Mouse (Mus musculus): ENCODE results near the gene Rsl24d1.
"Not testable (repeated sequence)": the region's sequence is repeated elsewhere in the genome, so short reads cannot be mapped to it uniquely, and the experiment has no call there.

Rsl24d1 gene

DNA sequence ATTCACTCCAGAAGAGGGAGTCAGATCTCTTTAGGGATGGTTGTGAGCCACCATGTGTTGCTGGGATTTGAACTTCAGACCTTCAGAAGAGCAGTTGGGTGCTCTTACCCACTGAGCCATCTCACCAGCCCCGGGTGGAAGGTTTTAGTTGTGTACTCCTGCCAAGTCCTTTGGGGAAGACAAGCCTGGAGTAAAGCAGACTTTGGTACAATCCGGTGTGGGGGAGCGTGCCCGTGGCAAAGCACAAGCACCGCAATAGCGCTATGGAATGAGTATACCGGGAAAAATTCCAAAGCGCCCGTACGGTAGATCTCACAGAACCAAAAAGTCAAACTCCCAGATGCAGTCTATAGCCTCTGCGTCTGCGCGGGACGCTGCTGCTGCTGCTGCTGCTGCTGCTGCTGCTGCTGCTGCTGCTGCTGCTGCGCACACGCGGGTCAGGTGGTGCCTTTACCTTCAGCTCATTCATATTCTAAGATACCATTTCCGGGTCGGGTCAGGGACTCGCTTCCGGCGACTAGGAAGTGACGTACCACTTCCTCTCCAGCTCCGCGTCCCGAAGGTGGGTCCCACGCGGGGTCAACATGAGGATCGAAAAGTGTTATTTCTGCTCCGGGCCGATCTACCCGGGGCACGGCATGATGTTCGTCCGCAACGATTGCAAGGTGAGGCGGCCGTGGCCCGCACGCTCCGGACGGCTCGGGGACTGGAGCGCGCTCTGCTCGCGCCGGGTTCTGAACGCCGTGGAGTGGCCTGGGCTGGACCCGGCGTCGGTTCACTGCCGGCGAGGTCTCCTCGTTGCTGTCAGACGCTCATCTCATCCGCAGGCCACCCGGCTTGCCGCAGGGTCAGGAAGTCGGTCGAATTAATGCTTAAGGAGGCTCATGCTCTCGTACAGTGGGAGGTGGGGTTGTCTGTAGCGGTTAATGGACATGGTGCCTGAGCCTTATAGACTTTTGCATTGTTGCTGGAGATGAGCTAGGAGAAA, at the start of gene Rsl24d1:
Rsl24d1 (plus strand) TSS at position 508 of the 988 bp plus-strand sequence.
- peak; percentile 95 for DNase-seq

GRCm38 (mm10) chr9:73063621-73064290, 49.5 kb upstream of the Rsl24d1 start:
- DNase-seq = no peak

DNA sequence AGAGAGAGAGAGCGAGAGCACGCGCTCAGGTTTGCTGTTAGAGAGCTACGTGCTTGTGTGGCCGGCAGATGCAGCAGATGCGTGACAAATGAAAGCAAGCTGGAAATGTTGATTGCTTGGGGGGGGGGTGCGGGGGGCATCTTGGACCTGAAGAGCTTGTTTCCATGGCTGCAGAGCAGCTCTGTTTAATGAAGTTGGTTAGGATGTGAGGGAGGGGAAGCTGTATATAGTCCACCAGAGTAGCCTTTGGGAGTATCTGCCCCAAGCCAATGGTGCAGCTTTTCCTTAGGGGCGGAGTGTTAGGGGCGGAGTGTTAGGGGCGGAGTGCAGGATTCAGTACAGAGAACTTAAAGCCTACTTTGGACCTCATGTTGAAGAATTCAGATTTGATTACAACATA, 46.1 kb upstream of the Rsl24d1 start:
- DNase-seq = no peak

DNA sequence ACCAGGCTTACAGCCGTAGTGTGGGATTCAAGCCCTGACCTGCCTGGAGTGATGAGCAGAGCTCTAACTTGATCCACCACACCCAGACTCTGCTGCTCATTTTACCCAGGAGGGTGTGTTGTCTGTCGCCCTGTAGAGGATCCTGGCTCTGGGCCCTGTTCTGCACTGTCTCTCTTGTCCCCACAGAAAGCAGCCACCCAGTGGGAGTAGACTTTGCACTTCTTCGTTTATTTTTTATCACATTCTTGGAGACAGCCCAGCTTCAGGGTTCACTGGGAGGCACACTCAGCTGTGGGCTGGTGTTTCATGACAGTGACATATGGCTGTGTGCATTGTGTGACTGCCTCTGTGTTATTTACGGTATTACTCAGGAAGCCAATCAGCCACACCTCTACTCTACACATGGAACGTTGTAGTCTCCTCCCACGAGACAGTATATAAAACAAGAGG, 45.0 kb upstream of the Rsl24d1 start:
- peak; percentile 79 for DNase-seq

GRCm38 (mm10) chr9:73068688-73069087, 44.5 kb upstream of the Rsl24d1 start:
- no peak for DNase-seq

DNA sequence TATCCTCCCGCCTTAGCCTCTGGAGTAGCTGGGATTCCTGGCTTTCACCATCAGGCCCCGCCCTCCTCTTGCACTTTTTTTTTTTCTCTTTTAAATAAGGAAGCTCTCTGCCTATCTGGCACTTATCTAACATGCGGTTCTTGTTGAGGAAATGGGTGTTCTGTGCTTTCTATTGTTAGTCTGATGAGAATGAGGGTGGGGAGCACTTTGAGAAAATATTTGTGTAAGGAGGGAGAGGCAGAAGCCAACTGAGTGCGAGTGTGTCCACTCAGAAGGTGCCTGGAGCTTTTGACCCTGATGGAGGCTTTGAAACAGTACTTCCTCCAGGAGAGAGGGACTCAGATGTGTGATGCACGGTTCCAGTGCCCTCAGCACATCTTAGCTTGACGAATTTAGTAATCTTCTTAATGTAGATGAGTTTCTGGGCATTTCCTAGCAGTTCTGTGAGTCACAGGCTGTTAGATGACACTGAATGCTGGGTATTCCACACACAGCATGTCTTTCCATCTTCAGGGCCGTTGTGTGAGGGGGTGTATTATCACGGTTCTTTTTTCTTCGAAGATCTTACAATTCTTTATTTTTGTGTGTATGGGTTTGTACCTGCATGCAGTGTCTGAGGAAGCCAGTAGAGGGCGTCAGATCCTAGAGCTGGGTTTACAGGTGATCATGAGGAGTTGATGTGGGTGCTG, 42.1 kb upstream of the Rsl24d1 start:
- DNase-seq = peak; percentile 33

- no peak for DNase-seq
Observed at GRCm38 (mm10) chr9:73072426-73072825, 40.8 kb upstream of the Rsl24d1 start.

- DNase-seq = no peak
Observed at GRCm38 (mm10) chr9:73073169-73073568, 40.1 kb upstream of the Rsl24d1 start.

GRCm38 (mm10) chr9:73079349-73079748, 33.9 kb upstream of the Rsl24d1 start:
- DNase-seq = not testable (repeated sequence)

DNA sequence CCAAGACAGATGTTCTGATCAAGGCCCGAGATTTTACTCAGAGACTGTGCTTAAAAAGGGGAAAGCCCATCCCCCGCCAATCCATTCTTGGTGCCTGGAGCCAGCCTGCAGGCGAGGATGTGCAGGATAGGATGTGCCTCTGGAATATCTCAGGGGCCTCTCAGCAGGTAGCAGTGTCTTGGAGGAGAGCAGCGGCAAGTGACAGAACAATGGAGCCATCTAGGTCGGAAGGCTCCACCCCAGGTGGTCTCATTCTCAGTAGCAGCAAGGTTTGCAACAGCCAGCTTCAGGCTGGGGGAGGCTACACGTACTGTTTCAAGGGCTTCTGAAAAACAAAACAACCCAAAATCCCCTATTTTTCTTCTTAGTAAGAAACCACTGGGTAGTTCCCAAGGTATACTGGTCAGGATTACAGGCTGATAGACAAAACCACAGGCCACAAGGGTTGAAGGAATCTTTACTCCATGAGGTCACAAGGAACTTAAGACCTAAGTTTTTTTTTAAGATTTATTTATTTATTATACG, 33.4 kb upstream of the Rsl24d1 start:
- no peak for DNase-seq

GRCm38 (mm10) chr9:73082291-73083000, 30.8 kb upstream of the Rsl24d1 start:
- DNase-seq = no peak

GRCm38 (mm10) chr9:73083956-73084355, 29.3 kb upstream of the Rsl24d1 start:
- DNase-seq = no peak

GRCm38 (mm10) chr9:73085845-73086244, 27.4 kb upstream of the Rsl24d1 start:
- DNase-seq = no peak

DNA sequence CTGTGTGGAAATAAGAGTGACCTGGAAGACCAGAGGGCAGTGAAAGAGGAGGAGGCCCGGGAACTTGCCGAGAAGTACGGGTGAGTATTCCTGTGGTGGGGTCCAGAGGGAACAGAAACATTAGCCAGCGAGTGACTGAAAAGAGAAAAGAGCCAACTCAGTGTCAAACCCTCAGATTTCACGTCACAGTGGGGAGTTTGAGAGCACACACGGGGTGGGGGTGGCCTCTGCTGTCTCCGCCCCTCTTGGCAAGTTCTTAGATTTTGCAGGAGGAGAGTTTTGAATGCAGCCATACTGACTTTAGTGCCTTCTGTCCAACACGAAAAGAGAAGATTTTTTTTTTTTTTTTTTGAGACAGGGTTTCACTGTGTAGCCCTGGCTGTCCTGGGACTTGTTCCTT, 26.1 kb upstream of the Rsl24d1 start:
- no peak for DNase-seq

- no peak for DNase-seq
Observed at GRCm38 (mm10) chr9:73087581-73087980, 25.6 kb upstream of the Rsl24d1 start.

GRCm38 (mm10) chr9:73089222-73089920, 23.9 kb upstream of the Rsl24d1 start:
- DNase-seq = no peak

DNA sequence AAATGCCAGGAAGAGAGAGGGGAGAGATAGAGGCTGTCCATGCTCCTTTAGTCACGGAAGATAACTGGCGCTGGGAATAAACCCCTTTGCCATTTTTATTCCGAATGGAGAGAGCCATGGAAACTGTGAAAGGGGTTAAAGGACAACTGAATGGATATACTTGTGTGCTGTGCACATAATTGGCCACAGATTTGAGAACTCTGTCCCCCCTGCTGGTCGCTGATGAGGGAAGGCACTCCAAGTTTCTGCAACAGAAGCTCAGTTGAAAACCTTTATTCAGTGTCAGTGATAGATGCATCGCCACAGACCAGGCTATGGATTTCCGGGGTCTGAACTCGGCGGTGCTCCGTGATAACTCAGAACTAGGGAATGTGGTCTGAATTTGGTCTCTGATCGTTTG, 23.1 kb upstream of the Rsl24d1 start:
- no peak for DNase-seq

- peak; percentile 43 for DNase-seq
Observed at GRCm38 (mm10) chr9:73091747-73092146, 21.5 kb upstream of the Rsl24d1 start.

DNA sequence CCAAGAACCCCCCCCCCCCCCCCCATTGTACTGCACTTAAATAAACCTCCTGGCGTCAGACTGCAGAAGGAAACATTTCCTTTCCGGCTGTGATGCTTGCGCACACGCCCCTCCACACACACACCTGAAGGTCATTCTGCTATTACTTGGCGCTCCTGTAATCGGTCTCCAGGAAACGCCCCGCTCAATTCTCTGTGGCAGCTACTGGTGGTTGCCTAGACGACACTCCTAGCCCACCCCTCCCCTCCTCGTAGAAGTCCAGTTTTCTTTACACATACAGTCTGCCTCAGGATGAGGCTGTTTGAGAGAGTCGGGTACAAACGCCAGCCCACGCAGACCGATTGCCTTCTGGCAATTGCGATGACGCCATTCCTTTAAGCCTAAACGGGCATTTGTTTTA, 18.6 kb upstream of the Rsl24d1 start:
- no peak for DNase-seq

DNA sequence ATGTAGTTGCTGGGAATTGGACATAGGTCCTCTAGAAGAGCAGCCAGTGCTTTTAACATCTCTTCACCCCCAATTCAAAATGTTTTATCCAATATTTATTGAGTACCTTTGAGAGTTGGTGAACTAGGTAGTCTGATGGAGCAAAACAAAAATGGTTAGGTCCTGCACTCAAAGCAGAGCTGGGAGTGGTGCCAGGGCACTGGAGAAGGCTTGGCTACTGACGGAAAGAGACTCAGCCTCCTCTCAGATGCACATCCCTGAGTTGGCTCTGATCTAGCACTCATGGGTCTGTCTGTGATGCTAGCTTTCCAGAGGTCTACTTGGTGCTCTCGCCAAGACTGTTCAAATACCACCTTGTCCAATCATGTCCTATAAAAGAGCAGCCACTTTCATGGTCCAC, 15.3 kb upstream of the Rsl24d1 start:
- DNase-seq = no peak

GRCm38 (mm10) chr9:73101536-73101935, 11.7 kb upstream of the Rsl24d1 start, which contains the start of gene Khdc3:
Gene Khdc3, plus strand, starts transcription at chr9:73101836.
- no peak for DNase-seq

- DNase-seq = no peak
Observed at GRCm38 (mm10) chr9:73102181-73102580, 11.0 kb upstream of the Rsl24d1 start, which contains the start of gene Gm20509. Gene Gm20509, plus strand, starts transcription at chr9:73102470.
